Mouse (Mus musculus) liver, postnatal 0 days (tissue): Measurements from ENCODE around the gene Crygn. TPM values are rescaled to one million over a fixed set of nuclear protein-coding genes. Genes with fewer than 3 reads are reported as not detected.

Experiments used
- ATAC-seq: fragments of 200-750 bp; cut with Nextera tagmentation; 2 replicates; pipeline ENCODE4 v1.8.0; 2017; ENCODE audit warnings: mild to moderate bottlenecking, moderate library complexity
- DNase-seq: peaks from one replicate; pipeline ENCODE4 v3.0.0-alpha.2; 2016
- H3K27ac ChIP-seq: fragments of 300-500 bp; sonication (generic); 2 replicates; pipeline ENCODE4 v1.5.1; 2014; ENCODE audit warnings: antibody characterized with exemption, moderate library complexity, mild to moderate bottlenecking, low read depth
- H3K27me3 ChIP-seq: fragments of 300-500 bp; sonication (generic); 2 replicates; pipeline ENCODE4 v1.6.1; 2014; ENCODE audit warnings: low read length, control low read depth, mixed read lengths; ENCODE audit not compliant: insufficient read depth
- H3K36me3 ChIP-seq: fragments of 300-500 bp; sonication (generic); replicated peaks from 2 replicates; pipeline ENCODE4 v1.6.1; 2014; ENCODE audit warnings: mild to moderate bottlenecking, control low read depth, low read length, moderate library complexity, mixed read lengths; ENCODE audit not compliant: insufficient read depth
- H3K4me1 ChIP-seq: fragments of 300-500 bp; sonication (generic); 2 replicates; pipeline ENCODE4 v1.6.1; 2014; ENCODE audit warnings: antibody characterized with exemption, mild to moderate bottlenecking, control low read depth; ENCODE audit not compliant: insufficient read depth
- H3K4me2 ChIP-seq: fragments of 300-500 bp; sonication (generic); 2 replicates; pipeline ENCODE4 v1.6.1; 2014; ENCODE audit warnings: low read depth, mild to moderate bottlenecking, low read length, moderate library complexity, mixed read lengths
- H3K4me3 ChIP-seq: fragments of 300-500 bp; sonication (generic); 2 replicates; pipeline ENCODE4 v1.5.1; 2014; ENCODE audit warnings: low read depth, low read length
- H3K9ac ChIP-seq: fragments of 300-500 bp; sonication (generic); replicated peaks from 2 replicates; pipeline ENCODE4 v1.6.1; 2014; ENCODE audit warnings: mild to moderate bottlenecking, moderate library complexity
- H3K9me3 ChIP-seq: fragments of 300-500 bp; sonication (generic); 2 replicates; pipeline ENCODE4 v1.6.1; 2016; ENCODE audit warnings: mild to moderate bottlenecking, control low read depth, low read length, mixed read lengths
- CTCF ChIP-seq: sonication (generic); IDR thresholded peaks from 2 replicates; pipeline ENCODE4 v1.5.1; 2016; ENCODE audit warnings: antibody characterized with exemption, low read depth
- EP300 ChIP-seq: IDR thresholded peaks from 2 replicates; pipeline ENCODE4 v1.6.1; 2016; ENCODE audit warnings: antibody characterized with exemption, low read depth, mild to moderate bottlenecking
- WGBS: fragments of 180-500 bp; shearing (Covaris S2); extraction: QIAGEN DNeasy Blood & Tissue Kit; methylation state at CpG from one replicate; pipeline ENCODE4 v1.1.7; 2014; ENCODE audit not compliant: insufficient replicate concordance; 5-methylcytosine and 5-hydroxymethylcytosine counted together
- polyA plus RNA-seq: library from polyadenylated mRNA; unstranded; fragments of >200 nt; fragmentation: Nextera tagmentation; extraction: Ambion mirVana; gene quantifications from 2 replicates; pipeline ENCODE4 v1.2.1, GENCODE M21; 2015

Gene Crygn
- polyA plus RNA-seq = 1.4 and 1.6 TPM in 2 replicates

DNA sequence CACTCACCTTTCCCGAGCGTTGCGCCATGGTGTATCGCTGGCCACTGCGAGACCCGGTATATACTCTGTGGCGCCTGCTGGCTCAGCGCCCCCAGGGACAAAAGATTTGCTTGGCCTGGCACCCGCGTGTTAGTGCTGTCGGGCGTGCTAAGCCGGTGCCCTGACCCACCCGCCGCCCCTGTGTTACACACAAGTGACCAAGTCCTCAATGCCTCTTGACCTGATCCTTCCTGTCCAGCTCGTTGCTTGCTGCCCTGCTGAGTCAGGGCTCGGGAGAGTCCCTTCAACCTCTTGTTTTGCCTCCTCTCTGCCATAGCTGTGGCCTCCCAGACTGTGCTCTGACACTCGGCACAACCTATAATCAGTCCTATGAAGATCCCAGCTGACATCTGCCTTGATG, at the start of gene Crygn:
TSS of gene Crygn (minus strand) at position 193 of the 400 bp plus-strand sequence.
- Histone ChIP-seq H3K4me3 (no peak within 1 kb of the TSS), H3K27ac (no peak within 1 kb of the TSS), H3K36me3 (no peaks in the 10 kb centered on the region), H3K9ac (no peak within 1 kb of the TSS), H3K27me3 (no peaks in the 10 kb centered on the region), H3K4me2 (no peak within 1 kb of the TSS), H3K9me3 (no peaks in the 10 kb centered on the region), H3K4me1 (no peaks in the 10 kb centered on the region)
- no peak for TF ChIP-seq EP300
- no peak for TF ChIP-seq CTCF
- DNase-seq (no peak), ATAC-seq (no peak; the same call in 1 of the 2 replicates)
- 57% methylated on average over 18 of the region's 18 CpGs for WGBS

DNA sequence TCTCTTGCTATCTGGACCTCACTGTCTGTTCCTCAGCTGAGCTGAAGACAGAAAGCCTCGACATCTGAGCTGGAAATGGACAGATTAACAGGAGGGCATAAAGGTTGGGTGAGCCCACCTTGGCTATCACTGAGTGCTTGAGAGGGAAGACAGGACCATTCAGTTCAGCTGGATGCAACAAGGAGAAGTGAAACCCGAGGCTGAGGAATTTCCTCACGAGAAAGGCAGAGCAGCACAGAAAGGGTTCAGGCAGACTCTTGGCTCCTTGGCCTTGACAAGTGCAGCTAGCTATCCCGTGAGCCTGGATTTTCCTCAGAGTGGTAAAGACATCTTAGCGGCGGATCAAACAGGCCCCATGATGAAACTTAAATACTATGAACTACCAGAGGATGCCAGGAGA, 47.4 kb upstream of the Crygn start:
- 76% methylated on average over 6 of the region's 6 CpGs for WGBS
- DNase-seq = no peak
- H3K4me1 ChIP-seq = no peaks in the 10 kb centered on the region
- no peak overlapping the region for H3K4me2 ChIP-seq
- H3K4me3 ChIP-seq = no peak overlapping the region
- no peak overlapping the region for H3K9ac ChIP-seq
- no peak for TF ChIP-seq CTCF
- TF ChIP-seq EP300 = no peak
- no peaks in the 10 kb centered on the region for H3K9me3 ChIP-seq
- H3K27me3 ChIP-seq = no peaks in the 10 kb centered on the region
- ATAC-seq = no peak
- H3K27ac ChIP-seq = no peak overlapping the region
- peaks cover 56% of the 10 kb centered on the region for H3K36me3 ChIP-seq

GRCm38 (mm10) chr5:24804661-24805060, 46.9 kb upstream of the Crygn start:
- H3K9me3 ChIP-seq = no peaks in the 10 kb centered on the region
- DNase-seq (no peak), ATAC-seq (no peak)
- 88% methylated on average over 8 of the region's 8 CpGs for WGBS
- H3K27ac ChIP-seq = no peak overlapping the region
- H3K4me2 ChIP-seq = no peak overlapping the region
- no peak overlapping the region for H3K4me3 ChIP-seq
- no peaks in the 10 kb centered on the region for H3K27me3 ChIP-seq
- TF ChIP-seq CTCF (no peak), EP300 (no peak)
- H3K9ac ChIP-seq = no peak overlapping the region
- H3K36me3 ChIP-seq = peaks cover 56% of the 10 kb centered on the region
- H3K4me1 ChIP-seq = no peaks in the 10 kb centered on the region

DNA sequence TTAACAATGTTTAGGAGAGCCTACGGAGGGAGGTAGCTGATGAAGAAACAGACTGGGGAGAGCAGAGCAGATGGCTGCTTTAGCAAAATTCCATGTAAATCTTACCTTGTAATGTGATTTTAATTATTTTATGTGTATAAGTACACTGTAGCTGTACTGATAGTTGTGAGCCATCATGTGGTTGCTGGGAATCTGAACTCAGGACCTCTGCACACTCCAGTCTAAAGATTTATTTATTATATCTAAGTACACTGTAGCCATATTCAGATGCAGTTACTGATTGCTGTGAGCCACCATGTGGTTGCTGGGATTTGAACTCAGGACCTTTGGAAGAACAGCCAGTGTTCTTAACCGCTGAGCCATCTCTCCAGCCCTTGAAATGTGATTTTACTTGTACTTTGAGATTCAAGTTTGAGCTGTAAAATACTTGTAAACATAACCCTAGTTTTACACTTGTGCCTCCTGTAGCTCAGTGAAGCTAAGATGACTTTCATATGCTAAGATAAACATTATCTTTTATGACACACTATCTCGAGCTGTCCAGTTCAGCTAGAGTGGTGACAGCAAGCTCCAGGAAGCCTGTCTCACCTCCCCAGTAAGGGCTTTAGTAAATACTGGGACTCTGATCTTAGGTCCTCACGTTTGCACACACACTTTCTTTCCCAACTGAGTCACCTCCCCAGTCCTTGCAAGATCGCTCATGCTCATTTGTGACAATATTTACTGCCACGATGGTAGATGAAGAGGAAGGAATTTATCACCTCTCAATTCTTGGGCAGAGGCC, 44.2 kb upstream of the Crygn start:
- TF ChIP-seq EP300 = no peak
- no peak for TF ChIP-seq CTCF
- Histone ChIP-seq H3K9me3 (no peaks in the 10 kb centered on the region), H3K9ac (no peak overlapping the region), H3K27me3 (no peaks in the 10 kb centered on the region), H3K4me3 (no peak overlapping the region), H3K27ac (no peak overlapping the region), H3K4me2 (no peak overlapping the region), H3K4me1 (no peaks in the 10 kb centered on the region), H3K36me3 (peaks cover 40% of the 10 kb centered on the region)
- 60% methylated on average over 6 of the region's 6 CpGs for WGBS
- DNase-seq (no peak), ATAC-seq (no peak)

- no peak overlapping the region for H3K27ac ChIP-seq
- H3K4me1 ChIP-seq = no peaks in the 10 kb centered on the region
- TF ChIP-seq EP300 (no peak), CTCF (peak; percentile 61)
- DNase-seq = no peak
- H3K36me3 ChIP-seq = peaks cover 25% of the 10 kb centered on the region
- H3K27me3 ChIP-seq = no peaks in the 10 kb centered on the region
- no peak for ATAC-seq
- H3K4me3 ChIP-seq = no peak overlapping the region
- no peak overlapping the region for H3K4me2 ChIP-seq
- no peaks in the 10 kb centered on the region for H3K9me3 ChIP-seq
- no peak overlapping the region for H3K9ac ChIP-seq
These were observed 42.6 kb upstream of the Crygn start for GRCm38 (mm10) chr5:24800416-24800815.

GRCm38 (mm10) chr5:24798639-24799038, 40.8 kb upstream of the Crygn start:
- Histone ChIP-seq H3K36me3 (peaks cover 12% of the 10 kb centered on the region), H3K4me2 (no peak overlapping the region), H3K27me3 (no peaks in the 10 kb centered on the region), H3K9ac (no peak overlapping the region), H3K27ac (no peak overlapping the region), H3K4me1 (no peaks in the 10 kb centered on the region), H3K9me3 (no peaks in the 10 kb centered on the region), H3K4me3 (no peak overlapping the region)
- DNase-seq (no peak), ATAC-seq (no peak)
- TF ChIP-seq EP300 (no peak), CTCF (no peak)
- WGBS = 79% methylated on average over 10 of the region's 10 CpGs
